Mouse (Mus musculus): ENCODE data around the gene Pimreg. TPM values are rescaled to one million over a fixed set of nuclear protein-coding genes. Genes with fewer than 3 reads are reported as not detected.

The Pimreg gene
- 1 to 10 TPM in 1 of 4 experiments, under 1 TPM in 2, not detected in 1; 0.41 to 1.4 (median 0.65) TPM for total RNA-seq (2022)

- peak; percentile 81 for DNase-seq (ENCODE audit: low spot score)
Measured at GRCm38 (mm10) chr11:72041768-72042607, at the start of gene Pimreg. Pimreg (plus strand) TSS chr11:72042032.

GRCm38 (mm10) chr11:71992438-71992837, 49.4 kb upstream of the Pimreg start:
- DNase-seq (ENCODE audit: low spot score), result no peak

GRCm38 (mm10) chr11:71995968-71996511, 45.8 kb upstream of the Pimreg start:
- DNase-seq (ENCODE audit: low spot score), result peak; percentile 82

GRCm38 (mm10) chr11:71996805-71997204, 45.0 kb upstream of the Pimreg start:
- no peak for DNase-seq (ENCODE audit: low spot score)

- DNase-seq (ENCODE audit: low spot score), result no peak
Measured at GRCm38 (mm10) chr11:72000194-72000593, 41.6 kb upstream of the Pimreg start.

- DNase-seq (ENCODE audit: low spot score), result no peak
Measured at GRCm38 (mm10) chr11:72002138-72002853, 39.5 kb upstream of the Pimreg start.

GRCm38 (mm10) chr11:72003171-72003570, 38.7 kb upstream of the Pimreg start:
- DNase-seq (ENCODE audit: low spot score), result no peak

- no peak for DNase-seq (ENCODE audit: low spot score)
Measured at GRCm38 (mm10) chr11:72005547-72005946, 36.3 kb upstream of the Pimreg start.

- DNase-seq (ENCODE audit: low spot score), result no peak
Measured at GRCm38 (mm10) chr11:72010367-72010766, 31.5 kb upstream of the Pimreg start.

- DNase-seq (ENCODE audit: low spot score), result no peak
Measured at GRCm38 (mm10) chr11:72010940-72011722, 30.7 kb upstream of the Pimreg start.

GRCm38 (mm10) chr11:72011955-72012354, 29.9 kb upstream of the Pimreg start:
- DNase-seq (ENCODE audit: low spot score), result no peak

GRCm38 (mm10) chr11:72014674-72015073, 27.2 kb upstream of the Pimreg start:
- no peak for DNase-seq (ENCODE audit: low spot score)

- DNase-seq (ENCODE audit: low spot score), result no peak
Measured at GRCm38 (mm10) chr11:72016518-72017252, 25.1 kb upstream of the Pimreg start.

- no peak for DNase-seq (ENCODE audit: low spot score)
Measured at GRCm38 (mm10) chr11:72017253-72017601, 24.6 kb upstream of the Pimreg start.

- no peak for DNase-seq (ENCODE audit: low spot score)
Measured at GRCm38 (mm10) chr11:72021015-72021414, 20.8 kb upstream of the Pimreg start.

GRCm38 (mm10) chr11:72022827-72023226, 19.0 kb upstream of the Pimreg start:
- no peak for DNase-seq (ENCODE audit: low spot score)

- DNase-seq (ENCODE audit: low spot score), result no peak
Measured at GRCm38 (mm10) chr11:72023581-72023980, 18.3 kb upstream of the Pimreg start.

- DNase-seq (ENCODE audit: low spot score), result peak; percentile 62
Measured at GRCm38 (mm10) chr11:72024193-72024781, 17.5 kb upstream of the Pimreg start.

- DNase-seq (ENCODE audit: low spot score), result no peak
Measured at GRCm38 (mm10) chr11:72025843-72026242, 16.0 kb upstream of the Pimreg start.

- no peak for DNase-seq (ENCODE audit: low spot score)
Measured at GRCm38 (mm10) chr11:72026516-72026915, 15.3 kb upstream of the Pimreg start.

- DNase-seq (ENCODE audit: low spot score), result no peak
Measured at GRCm38 (mm10) chr11:72027836-72028235, 14.0 kb upstream of the Pimreg start.

Data from heart, adult 8-10 months (tissue).